Mouse (Mus musculus) kidney, postnatal 14 days (tissue): ENCODE measurements around the gene Dlg5.

ENCODE experiments used
- DNase-seq: peaks from one replicate; pipeline ENCODE4 v3.0.0; 2022; ENCODE audit warnings: mixed read lengths

Dlg5 gene

DNA sequence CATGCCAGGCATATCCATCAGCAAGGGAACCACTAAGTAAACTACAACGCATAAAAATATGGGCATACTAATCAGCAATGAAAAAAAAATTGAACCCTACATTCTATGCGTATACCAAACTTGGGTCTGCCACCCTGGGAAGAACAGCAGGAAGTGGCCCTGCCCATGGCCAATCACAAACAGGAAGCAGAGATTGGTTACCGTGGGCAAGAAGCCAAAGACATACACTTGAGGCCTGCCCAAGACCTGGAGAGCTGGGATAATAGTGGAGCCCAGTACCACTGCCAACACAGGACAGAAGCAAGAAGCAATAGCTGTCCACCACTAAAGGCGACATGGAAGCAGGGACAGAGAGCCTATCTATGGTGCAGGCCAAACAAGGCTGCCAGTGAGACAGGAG is 146.9 kb downstream of the Dlg5 start:
- DNase-seq, result peak; percentile 8

DNA sequence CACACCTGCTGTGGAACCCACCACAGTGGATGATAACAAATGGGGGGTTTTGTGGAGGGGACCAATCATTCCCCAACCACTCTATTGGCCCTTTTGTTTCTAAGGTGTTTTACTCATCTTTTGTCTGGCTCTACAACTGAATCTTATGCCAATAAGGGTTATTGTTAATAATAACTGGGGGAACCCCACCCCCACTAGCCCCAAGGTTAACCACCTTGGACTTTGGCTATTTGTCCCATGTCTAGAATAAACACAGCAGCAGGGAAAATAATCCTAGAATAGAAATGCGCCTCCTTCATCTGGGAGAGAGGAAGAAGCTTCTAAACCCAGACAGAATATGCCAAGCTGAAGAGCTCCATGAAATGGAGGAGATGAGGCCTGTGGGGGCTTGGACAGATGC is 151.1 kb downstream of the Dlg5 start:
- no peak for DNase-seq

DNA sequence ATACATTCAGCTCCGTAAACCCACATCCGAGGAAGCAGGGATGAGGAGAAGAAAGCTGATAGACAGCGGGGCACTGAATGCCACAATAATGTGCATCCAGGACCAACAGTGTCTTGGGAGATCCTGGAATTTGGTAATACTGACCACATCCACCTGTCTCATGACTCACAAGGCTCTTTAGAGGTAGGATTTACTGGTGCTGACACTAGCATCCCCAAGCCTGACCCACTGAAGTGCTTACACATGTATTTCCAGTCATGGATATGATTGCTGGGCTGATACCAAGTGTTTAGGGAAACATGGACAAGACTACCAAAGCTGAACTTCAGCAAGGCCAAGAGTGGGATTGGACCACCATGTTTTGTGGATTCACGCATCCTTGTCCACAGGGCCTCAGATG is 152.5 kb downstream of the Dlg5 start:
- DNase-seq, result no peak

DNA sequence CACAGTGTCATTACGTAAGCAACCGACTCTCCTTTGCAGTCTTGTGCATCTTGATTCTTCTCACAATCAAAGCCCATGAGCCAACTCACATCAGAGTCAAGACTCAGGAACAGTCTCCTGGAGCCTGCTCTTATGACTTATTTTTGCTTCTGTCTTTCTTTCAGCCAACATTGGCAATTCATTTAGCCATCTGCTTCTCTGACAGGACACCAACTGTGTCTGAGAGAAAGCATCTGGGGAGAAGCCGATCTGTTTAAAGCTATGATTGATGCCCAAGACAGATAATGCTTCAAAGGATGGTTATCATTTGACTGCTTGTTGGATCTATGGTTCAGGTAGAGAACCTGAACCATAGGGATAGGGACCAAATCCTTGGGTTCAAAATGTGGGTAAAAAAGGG is 153.3 kb downstream of the Dlg5 start:
- no peak for DNase-seq

DNA sequence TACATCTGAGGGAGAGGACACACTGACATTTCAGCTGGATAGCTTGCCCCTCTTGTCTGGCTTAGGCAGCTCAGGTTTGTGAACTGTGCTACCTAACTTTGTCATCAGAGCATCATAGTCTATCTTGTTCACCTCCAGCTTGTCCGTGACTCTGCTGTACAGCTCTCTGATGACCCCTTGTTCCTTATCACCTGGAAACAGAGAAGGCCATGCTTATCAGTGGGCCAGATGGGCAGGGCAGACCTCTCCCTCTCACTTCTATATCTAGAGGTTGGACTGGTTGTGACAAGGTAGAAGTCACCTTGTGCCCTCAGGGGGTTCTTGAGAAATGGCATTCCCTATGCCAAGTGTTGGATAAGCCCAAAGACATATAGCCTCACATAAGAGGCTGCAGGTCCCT is 154.9 kb downstream of the Dlg5 start:
- DNase-seq, result no peak

DNA sequence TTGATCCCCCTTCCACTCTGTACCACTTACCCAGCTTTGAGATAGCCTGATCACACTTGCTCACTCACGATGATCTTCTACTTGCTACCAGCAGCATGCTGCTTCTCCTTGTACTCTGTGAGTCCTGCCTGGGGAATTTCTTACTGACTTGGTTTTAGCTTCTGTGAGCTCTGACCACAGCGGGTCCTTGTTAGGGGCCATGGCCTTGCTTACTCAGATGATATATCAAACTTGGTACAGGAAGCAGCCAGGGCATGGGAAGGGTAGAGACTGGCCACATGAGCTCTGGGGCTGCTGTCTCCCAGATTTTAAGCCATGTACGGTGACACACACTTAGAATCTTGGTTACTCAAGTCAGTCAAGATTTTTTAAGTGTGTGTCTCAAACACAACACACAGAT is 156.5 kb downstream of the Dlg5 start:
- DNase-seq, result no peak

DNA sequence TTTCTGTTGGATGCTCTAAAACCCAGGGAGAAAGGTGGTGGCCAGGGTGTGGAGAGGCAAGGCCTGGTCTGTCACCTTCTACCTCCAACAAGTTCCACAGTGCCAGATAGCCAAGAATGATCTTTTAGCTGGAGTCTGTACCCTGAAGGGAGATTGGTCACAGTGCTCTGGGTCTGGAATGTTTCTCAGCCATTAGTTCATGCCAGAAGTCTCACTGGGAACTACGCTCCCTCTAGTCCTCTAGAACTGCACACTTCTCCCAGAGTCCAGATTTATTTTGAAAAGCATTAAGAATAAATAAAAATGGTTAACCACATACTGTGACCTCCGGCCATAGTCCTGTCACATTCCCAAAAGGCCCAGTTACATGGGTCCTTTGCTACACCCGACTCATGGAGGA is 158.3 kb downstream of the Dlg5 start:
- no peak for DNase-seq

DNA sequence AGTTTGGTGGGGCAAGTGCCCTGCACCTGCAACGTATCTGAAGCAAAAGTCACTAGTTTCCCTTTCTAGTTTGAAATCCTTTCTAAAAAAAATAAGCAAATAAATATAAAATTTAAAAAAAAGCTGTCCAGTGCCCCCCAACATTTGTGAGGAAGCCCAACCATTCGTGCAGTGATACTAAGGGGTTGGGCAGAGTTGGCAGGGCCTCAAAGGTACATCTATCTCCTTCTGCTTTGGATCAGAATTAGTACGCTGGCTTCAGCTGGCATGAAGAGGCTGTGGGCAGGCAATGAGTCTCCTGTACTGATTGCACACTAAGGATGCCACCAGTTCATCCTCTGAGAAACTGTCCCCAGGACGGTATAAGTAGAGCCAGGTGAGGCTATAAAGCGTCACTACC is 159.2 kb downstream of the Dlg5 start:
- DNase-seq, result no peak
